Mouse (Mus musculus) gastrocnemius, postnatal 25 days (tissue): ENCODE measurements around the gene Sumo1. TPM values are rescaled to one million over a fixed set of nuclear protein-coding genes. Genes with fewer than 3 reads are reported as not detected.

Source experiments
- DNase-seq: peaks from one replicate; pipeline ENCODE4 v3.0.0; 2022
- total RNA-seq, 2 experiments: library from RNA; stranded (reverse); gene quantifications; 1 replicate in 1 of 2; 2 replicates in 1 of 2; pipeline ENCODE4 v1.2.3; 2021

Sumo1 gene
- total RNA-seq, 2 experiments from 2014 or later: 48.0 to 49.4 TPM

DNA sequence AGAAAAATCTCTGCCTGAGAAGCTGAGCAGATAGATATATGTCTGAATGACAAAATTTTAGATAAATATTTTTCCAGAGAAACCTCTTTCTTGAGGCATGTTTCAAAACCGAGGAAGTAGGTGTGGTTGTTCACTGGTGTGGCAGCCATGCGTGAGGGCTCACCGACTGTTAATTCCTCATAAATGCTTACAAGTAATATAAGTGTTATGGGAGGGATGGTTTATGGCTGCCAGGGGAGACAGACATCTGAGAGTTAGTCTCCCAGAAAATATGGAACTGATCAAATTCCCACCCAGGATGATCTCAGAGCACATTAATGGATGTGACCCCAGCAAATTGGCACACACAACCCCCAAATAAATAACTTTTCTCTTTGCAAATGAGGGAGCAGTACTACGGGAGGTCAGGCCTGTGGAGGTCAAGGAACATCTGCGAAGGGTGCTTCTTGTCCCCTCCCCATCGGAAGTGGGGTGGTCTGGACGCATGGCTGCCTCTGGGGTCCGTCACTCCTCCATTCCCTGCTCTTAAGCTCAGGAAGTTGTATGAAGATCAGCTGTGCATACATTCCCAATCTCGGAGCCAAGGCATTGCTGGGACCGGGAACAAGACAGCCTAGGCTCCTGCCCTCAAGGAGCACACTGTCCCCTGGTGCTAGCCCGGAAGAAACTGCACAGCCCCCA, 75.9 kb downstream of the Sumo1 start:
- DNase-seq: no peak

GRCm38 (mm10) chr1:59593622-59594035, 77.0 kb downstream of the Sumo1 start:
- DNase-seq: no peak

DNA sequence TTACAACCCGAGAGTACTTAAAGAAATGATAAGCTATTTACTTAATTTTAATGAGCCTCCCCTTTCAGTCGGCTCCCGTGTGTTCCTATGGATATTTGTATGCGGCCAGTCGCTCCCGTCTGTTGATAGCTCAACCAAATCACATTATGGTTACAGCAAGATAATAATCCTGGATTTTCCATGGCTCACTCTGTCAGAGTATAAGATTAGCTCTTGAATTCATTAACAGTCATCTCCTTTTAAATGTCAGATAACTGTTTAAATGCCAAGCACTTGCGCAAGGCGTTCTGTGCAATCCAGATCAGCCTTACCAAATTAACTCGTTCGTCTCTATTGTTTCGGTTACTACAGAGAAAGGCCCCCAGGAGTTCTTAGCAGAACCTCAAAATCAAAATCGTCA, 77.8 kb downstream of the Sumo1 start:
- DNase-seq: no peak

- no peak for DNase-seq
These were observed 78.3 kb downstream of the Sumo1 start for GRCm38 (mm10) chr1:59592359-59592758.

DNA sequence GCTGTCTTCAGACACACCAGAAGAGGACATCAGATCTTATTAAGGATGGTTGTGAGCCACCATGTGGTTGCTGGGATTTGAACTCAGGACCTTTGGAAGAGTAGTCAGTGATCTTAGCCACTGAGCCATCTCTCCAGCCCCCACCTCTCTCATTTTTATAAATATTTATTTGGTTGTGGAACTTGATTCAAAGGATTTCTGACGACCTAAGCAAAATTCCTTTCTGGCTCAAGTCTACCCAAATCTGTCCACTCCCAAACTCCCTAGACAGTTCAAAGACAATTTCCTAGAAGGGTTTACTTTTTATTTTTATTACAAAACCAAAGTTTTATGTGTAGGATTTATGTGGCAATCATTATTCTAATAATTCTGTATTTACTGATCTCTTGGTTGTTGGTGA, 81.4 kb downstream of the Sumo1 start:
- DNase-seq: no peak

- DNase-seq: peak; percentile 37
These were observed 85.8 kb downstream of the Sumo1 start for GRCm38 (mm10) chr1:59584656-59585410.

DNA sequence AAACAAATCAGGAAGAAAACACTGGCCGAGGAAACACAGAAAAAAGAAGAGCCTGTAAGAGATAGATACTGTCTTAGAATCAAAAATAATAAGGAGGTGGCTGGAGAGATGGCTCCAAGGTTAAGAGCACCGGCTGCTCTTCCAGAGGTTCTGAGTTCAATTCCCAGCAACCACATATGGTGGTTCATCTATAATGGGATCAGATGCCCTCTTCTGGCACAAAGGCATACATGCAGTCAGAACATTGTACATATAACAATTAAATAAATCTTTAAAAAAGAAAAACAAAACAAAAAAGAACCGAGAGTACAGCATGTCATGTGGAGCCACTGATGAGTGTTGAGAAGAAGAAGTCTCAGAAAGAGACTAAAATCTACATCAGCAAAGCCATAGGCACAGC, 89.8 kb downstream of the Sumo1 start:
- DNase-seq: no peak

GRCm38 (mm10) chr1:59580131-59580751, 90.4 kb downstream of the Sumo1 start:
- DNase-seq: no peak

- DNase-seq: no peak
These were observed 91.3 kb downstream of the Sumo1 start for GRCm38 (mm10) chr1:59579327-59579726.

GRCm38 (mm10) chr1:59578770-59579169, 91.9 kb downstream of the Sumo1 start:
- no peak for DNase-seq

DNA sequence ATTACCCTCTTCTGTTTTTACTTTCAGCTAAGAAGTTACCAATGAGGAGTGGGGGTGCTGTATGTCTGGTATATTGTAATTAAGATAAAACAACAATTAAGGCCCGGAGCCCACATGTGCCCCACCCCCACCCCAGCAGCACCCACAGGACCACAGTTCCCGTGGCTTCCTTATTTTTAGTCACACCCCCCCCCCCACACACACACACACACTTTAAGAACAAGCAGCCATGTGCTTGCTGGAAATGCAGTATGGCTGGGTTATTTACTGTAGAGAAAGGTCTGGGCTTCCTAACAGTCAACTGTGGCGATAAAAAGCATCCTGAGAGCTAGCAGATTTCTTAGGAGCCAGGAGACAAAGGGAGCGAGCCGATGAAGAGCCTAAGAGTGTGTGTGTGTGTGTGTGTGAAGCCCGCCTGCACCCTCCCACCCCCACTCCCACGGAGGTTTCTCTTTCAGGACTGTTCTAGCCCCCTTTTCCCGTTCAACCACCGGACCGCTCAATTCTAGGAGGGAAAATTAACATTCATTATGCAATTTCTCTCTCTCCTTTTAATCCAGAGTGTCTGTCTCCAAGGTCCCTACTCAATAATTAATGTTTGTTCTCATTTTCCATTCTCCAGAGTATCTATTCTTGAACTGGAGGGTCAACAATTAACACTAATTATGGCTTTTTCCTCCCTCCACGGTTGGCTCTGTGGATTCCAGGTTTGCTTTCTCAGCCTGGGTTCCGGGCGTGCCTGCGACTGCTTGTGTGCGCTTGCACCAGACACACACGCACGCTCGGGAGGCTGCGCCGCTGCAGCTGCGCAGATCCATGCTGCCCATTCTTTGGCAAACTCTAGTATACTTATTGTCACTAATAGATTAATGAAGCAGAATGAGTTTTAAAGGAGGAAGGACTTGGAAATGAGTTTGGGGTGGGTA, 96.1 kb downstream of the Sumo1 start:
- DNase-seq: no peak

GRCm38 (mm10) chr1:59573843-59574242, 96.8 kb downstream of the Sumo1 start:
- no peak for DNase-seq

DNA sequence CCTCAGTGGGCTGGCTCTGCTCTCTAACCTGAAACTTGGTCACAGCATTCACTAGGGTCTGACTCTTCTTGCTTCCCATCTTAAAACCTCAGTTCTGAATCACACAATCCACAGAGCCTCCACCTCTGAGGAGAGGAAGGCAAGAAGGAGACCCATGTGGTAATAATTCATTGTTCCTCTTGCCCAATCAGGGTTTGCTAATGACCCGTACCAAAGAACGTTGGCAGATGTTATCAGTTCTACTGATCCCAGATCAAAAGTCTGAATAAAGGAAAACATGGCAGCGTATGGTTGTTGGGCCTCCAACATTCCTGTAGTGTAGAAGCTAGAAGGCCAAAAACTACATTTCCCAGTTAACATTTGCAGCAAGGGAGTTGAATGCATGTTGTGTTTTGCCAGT, 99.1 kb downstream of the Sumo1 start:
- no peak for DNase-seq

GRCm38 (mm10) chr1:59570767-59571166, 99.9 kb downstream of the Sumo1 start:
- no peak for DNase-seq

DNA sequence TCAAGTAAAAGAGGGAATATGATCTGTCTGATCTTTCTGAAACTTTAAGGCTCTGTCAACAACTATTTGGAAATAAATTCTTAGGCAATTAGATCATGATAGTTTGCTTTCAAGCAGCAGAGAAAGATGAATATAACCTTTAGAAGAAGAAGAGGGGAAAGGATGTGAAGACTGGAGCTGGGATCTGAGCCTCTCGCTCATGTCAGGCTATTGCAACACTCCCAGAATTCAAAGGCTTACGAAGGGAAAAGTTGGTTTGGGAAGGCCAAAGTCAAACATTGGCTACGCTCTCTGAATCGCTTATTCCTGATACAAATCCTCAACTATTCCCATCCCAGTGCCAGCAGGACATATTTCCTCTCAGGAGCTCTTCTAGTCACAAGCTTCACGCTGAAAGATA, 101.3 kb downstream of the Sumo1 start:
- no peak for DNase-seq

DNA sequence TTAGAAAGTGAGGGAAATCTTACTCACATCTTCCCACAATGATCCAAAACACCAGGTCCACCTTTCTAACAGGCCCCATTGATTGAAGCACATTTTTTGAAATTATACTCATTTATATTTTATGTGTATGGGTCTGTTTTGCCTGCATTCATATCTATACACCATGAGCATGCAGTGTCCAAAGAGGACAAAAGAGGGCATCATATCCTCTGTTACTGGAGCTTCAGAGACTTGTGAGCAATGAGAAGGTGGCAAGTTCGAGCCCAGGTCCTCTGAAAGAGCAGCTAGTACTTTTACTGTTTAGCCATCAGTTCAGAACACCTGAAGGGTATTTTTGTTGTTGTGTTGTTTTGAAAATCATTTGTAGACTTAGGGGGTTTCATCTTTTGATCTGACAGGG, 102.4 kb downstream of the Sumo1 start:
- DNase-seq: no peak

- no peak for DNase-seq
These were observed 103.1 kb downstream of the Sumo1 start for GRCm38 (mm10) chr1:59567521-59567920.

GRCm38 (mm10) chr1:59566926-59567325, 103.7 kb downstream of the Sumo1 start:
- DNase-seq: no peak

GRCm38 (mm10) chr1:59566281-59566680, 104.4 kb downstream of the Sumo1 start:
- DNase-seq: no peak

DNA sequence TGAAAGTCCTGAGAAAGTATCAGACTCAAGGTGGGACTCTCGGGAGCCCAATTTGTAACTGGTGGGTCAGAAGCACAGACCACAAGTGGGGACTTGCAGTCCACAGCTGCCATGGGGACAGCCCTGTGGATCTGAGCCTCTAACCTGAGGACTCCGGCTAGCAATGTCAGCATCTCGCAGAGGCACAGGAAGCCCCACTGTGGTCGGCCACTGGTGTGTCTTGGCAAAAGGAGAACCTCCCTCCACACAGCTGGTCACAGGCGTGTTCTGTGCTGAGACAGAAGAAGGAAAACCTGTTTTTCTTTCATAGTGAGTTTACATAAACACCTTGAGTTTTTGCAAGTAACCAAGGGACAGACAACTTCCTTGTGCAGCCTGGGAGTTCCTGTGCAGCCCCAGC, 104.8 kb downstream of the Sumo1 start:
- no peak for DNase-seq

- no peak for DNase-seq
These were observed 107.1 kb downstream of the Sumo1 start for GRCm38 (mm10) chr1:59563581-59563980.

DNA sequence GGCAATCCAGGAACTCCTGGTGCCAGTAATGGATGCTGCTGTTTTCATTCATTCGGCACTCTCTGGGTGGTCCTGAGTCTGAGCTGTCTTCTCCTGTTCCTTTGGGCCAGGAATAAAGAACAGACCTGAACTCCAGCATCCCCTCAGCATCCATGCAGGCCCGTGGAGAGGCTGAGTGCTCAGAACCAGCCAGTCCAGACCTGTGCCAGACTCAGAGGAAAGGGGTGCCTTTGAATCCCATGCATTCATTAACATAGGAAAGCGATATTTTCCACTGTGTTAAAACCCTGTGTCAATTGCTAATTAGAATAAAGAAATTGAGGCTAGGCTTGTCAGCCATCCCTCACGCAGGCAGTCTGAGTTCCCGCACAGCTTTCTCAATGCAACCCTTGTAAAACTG, 116.9 kb downstream of the Sumo1 start:
- DNase-seq: no peak
